Mouse (Mus musculus) liver, embryonic 16.5 days (tissue): ENCODE data around the gene Zfp444. TPM values are rescaled to one million over a fixed set of nuclear protein-coding genes. Genes with fewer than 3 reads are reported as not detected.

Source experiments
- ATAC-seq: fragments of 200-750 bp; cut with Nextera tagmentation; 2 replicates; pipeline ENCODE4 v1.8.0; 2017; ENCODE audit warnings: low read depth, mild to moderate bottlenecking, moderate number of reproducible peaks, moderate library complexity
- H3K27ac ChIP-seq: fragments of 300-500 bp; sonication (generic); 2 replicates; pipeline ENCODE4 v1.5.1; 2014; ENCODE audit warnings: mild to moderate bottlenecking, low read length
- H3K27me3 ChIP-seq: fragments of 300-500 bp; sonication (generic); 2 replicates; pipeline ENCODE4 v1.6.1; 2014; ENCODE audit warnings: low read depth, low read length, mixed read lengths; ENCODE audit not compliant: control insufficient read depth, insufficient read depth
- H3K36me3 ChIP-seq: fragments of 300-500 bp; sonication (generic); 2 replicates; pipeline ENCODE4 v1.6.1; 2014; ENCODE audit warnings: mild to moderate bottlenecking; ENCODE audit not compliant: control insufficient read depth, insufficient read depth
- H3K4me1 ChIP-seq: fragments of 300-500 bp; sonication (generic); 2 replicates; pipeline ENCODE4 v1.6.1; 2014; ENCODE audit warnings: low read depth, low read length, mixed read lengths; ENCODE audit not compliant: control insufficient read depth
- H3K4me2 ChIP-seq: fragments of 300-500 bp; sonication (generic); 2 replicates; pipeline ENCODE4 v1.6.1; 2014; ENCODE audit warnings: low read depth, low read length, mixed read lengths
- H3K4me3 ChIP-seq: fragments of 300-500 bp; sonication (generic); 2 replicates; pipeline ENCODE4 v1.5.1; 2014; ENCODE audit warnings: low read depth, mild to moderate bottlenecking, low read length
- H3K9ac ChIP-seq: fragments of 300-500 bp; sonication (generic); 2 replicates; pipeline ENCODE4 v1.6.1; 2014; ENCODE audit warnings: low read depth, low read length
- H3K9me3 ChIP-seq: fragments of 300-500 bp; sonication (generic); replicated peaks from 2 replicates; pipeline ENCODE4 v1.6.1; 2016; ENCODE audit warnings: low read length; ENCODE audit not compliant: control insufficient read depth
- WGBS: fragments of 180-500 bp; shearing (Covaris S2); extraction: QIAGEN DNeasy Blood & Tissue Kit; methylation state at CpG from one replicate; pipeline ENCODE4 v1.1.7; 2014; ENCODE audit not compliant: insufficient replicate concordance; 5-methylcytosine and 5-hydroxymethylcytosine counted together
- polyA plus RNA-seq: library from polyadenylated mRNA; unstranded; fragments of >200 nt; fragmentation: Nextera tagmentation; extraction: Ambion mirVana; gene quantifications from 2 replicates; pipeline ENCODE4 v1.2.1, GENCODE M21; 2015

Zfp444 gene
- polyA plus RNA-seq, 1 experiment from 2014 or later: 16.1 TPM

GRCm38 (mm10) chr7:6185391-6185790 lies 13.4 kb downstream of the Zfp444 start:
- Histone ChIP-seq H3K4me3 (no peak overlapping the region), H3K4me1 (no peaks in the 10 kb centered on the region), H3K9ac (no peak overlapping the region), H3K9me3 (no peaks in the 10 kb centered on the region), H3K4me2 (no peak overlapping the region), H3K36me3 (no peaks in the 10 kb centered on the region), H3K27me3 (no peaks in the 10 kb centered on the region), H3K27ac (no peak overlapping the region)
- no peak for ATAC-seq
- WGBS: 72% methylated on average over 1 of the region's 1 CpGs

- Histone ChIP-seq H3K27ac (no peak overlapping the region), H3K36me3 (no peaks in the 10 kb centered on the region), H3K4me2 (no peak overlapping the region), H3K4me3 (no peak overlapping the region), H3K9me3 (no peaks in the 10 kb centered on the region), H3K9ac (no peak overlapping the region), H3K27me3 (no peaks in the 10 kb centered on the region), H3K4me1 (no peaks in the 10 kb centered on the region)
- 47% methylated on average over 2 of the region's 2 CpGs for WGBS
- ATAC-seq: no peak
These were observed 14.2 kb downstream of the Zfp444 start for GRCm38 (mm10) chr7:6186176-6186575.

GRCm38 (mm10) chr7:6186756-6187155 lies 14.7 kb downstream of the Zfp444 start:
- Histone ChIP-seq H3K4me1 (no peaks in the 10 kb centered on the region), H3K27me3 (no peaks in the 10 kb centered on the region), H3K4me3 (no peak overlapping the region), H3K9me3 (no peaks in the 10 kb centered on the region), H3K27ac (no peak overlapping the region), H3K4me2 (no peak overlapping the region), H3K36me3 (no peaks in the 10 kb centered on the region), H3K9ac (no peak overlapping the region)
- 72% methylated on average over 2 of the region's 2 CpGs for WGBS
- no peak for ATAC-seq

GRCm38 (mm10) chr7:6189542-6189941 lies 17.5 kb downstream of the Zfp444 start:
- H3K4me2 ChIP-seq: no peak overlapping the region
- H3K27me3 ChIP-seq: no peaks in the 10 kb centered on the region
- no peaks in the 10 kb centered on the region for H3K4me1 ChIP-seq
- no peak overlapping the region for H3K27ac ChIP-seq
- no peak overlapping the region for H3K9ac ChIP-seq
- WGBS: 55% methylated on average over 45 of the region's 45 CpGs
- no peaks in the 10 kb centered on the region for H3K9me3 ChIP-seq
- ATAC-seq: no peak
- no peak overlapping the region for H3K4me3 ChIP-seq
- no peaks in the 10 kb centered on the region for H3K36me3 ChIP-seq

GRCm38 (mm10) chr7:6191376-6191775 lies 19.4 kb downstream of the Zfp444 start:
- no peak overlapping the region for H3K27ac ChIP-seq
- no peak overlapping the region for H3K9ac ChIP-seq
- WGBS: 24% methylated on average over 3 of the region's 3 CpGs
- H3K9me3 ChIP-seq: no peaks in the 10 kb centered on the region
- H3K27me3 ChIP-seq: no peaks in the 10 kb centered on the region
- H3K4me2 ChIP-seq: no peak overlapping the region
- H3K36me3 ChIP-seq: no peaks in the 10 kb centered on the region
- no peak overlapping the region for H3K4me3 ChIP-seq
- no peaks in the 10 kb centered on the region for H3K4me1 ChIP-seq
- no peak for ATAC-seq

GRCm38 (mm10) chr7:6194129-6194528 lies 22.1 kb downstream of the Zfp444 start:
- Histone ChIP-seq H3K4me3 (no peak overlapping the region), H3K9ac (no peak overlapping the region), H3K4me2 (no peak overlapping the region), H3K27me3 (no peaks in the 10 kb centered on the region), H3K4me1 (no peaks in the 10 kb centered on the region), H3K9me3 (no peaks in the 10 kb centered on the region), H3K36me3 (no peaks in the 10 kb centered on the region), H3K27ac (no peak overlapping the region)
- WGBS: 15% methylated on average over 5 of the region's 5 CpGs
- peak; percentile 52; the same call in 1 of the 2 replicates for ATAC-seq

- no peak overlapping the region for H3K4me2 ChIP-seq
- H3K4me1 ChIP-seq: no peaks in the 10 kb centered on the region
- no peak overlapping the region for H3K4me3 ChIP-seq
- no peaks in the 10 kb centered on the region for H3K27me3 ChIP-seq
- no peaks in the 10 kb centered on the region for H3K9me3 ChIP-seq
- no peak overlapping the region for H3K9ac ChIP-seq
- no peaks in the 10 kb centered on the region for H3K36me3 ChIP-seq
- no peak overlapping the region for H3K27ac ChIP-seq
- WGBS: 38% methylated on average over 2 of the region's 2 CpGs
- no peak for ATAC-seq
These were observed 23.8 kb downstream of the Zfp444 start for GRCm38 (mm10) chr7:6195777-6196176.

GRCm38 (mm10) chr7:6196790-6197189 lies 24.8 kb downstream of the Zfp444 start, which contains the start of gene Galp:
TSS of gene Galp (plus strand) at chr7:6197090.
- H3K27ac ChIP-seq: no peak within 1 kb of the TSS
- H3K9me3 ChIP-seq: no peaks in the 10 kb centered on the region
- H3K4me2 ChIP-seq: no peak within 1 kb of the TSS
- H3K27me3 ChIP-seq: no peaks in the 10 kb centered on the region
- 34% methylated on average over 3 of the region's 3 CpGs for WGBS
- no peaks in the 10 kb centered on the region for H3K4me1 ChIP-seq
- H3K9ac ChIP-seq: no peak within 1 kb of the TSS
- H3K36me3 ChIP-seq: no peaks in the 10 kb centered on the region
- H3K4me3 ChIP-seq: no peak within 1 kb of the TSS
- ATAC-seq: no peak

- Histone ChIP-seq H3K9ac (no peak overlapping the region), H3K27me3 (no peaks in the 10 kb centered on the region), H3K4me2 (no peak overlapping the region), H3K9me3 (no peaks in the 10 kb centered on the region), H3K27ac (no peak overlapping the region), H3K36me3 (no peaks in the 10 kb centered on the region), H3K4me3 (no peak overlapping the region), H3K4me1 (no peaks in the 10 kb centered on the region)
- WGBS: 64% methylated on average over 3 of the region's 3 CpGs
- no peak for ATAC-seq
These were observed 32.2 kb downstream of the Zfp444 start for GRCm38 (mm10) chr7:6204200-6204599.
